ENCODE assay signal across 12 mouse cellular contexts in the genomic region with DNA sequence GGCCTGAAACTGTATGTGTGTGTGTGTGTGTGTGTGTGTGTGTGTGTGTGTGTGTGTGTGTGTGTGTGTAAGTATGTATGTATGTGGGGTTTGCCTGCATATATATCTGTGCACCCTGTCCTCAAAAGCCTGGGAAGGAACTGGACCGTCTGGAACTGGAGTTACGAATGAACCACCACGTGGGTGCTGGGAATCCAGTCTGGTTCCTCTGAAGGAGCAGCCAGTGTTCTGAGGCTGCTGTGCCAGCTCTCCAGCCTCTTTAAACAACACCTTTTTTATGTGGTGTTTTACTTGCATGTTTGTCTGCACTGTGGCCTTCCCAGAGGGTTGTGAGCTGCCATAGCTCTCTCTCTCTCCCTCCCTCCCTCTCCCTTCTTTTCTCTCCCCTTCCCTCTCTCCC. TPM values are rescaled to one million over a fixed set of nuclear protein-coding genes. Genes with fewer than 3 reads are reported as not detected.
A peak's percentile ranks its signal among the peaks of the same experiment; 100 is the strongest.
DNase-seq lines count a peak whose midpoint lies in the region; ATAC-seq and TF ChIP-seq lines count a peak whose summit lies in the region.
"Had no signal": no experiment of that assay in that cellular context is flagged by ENCODE, and none has a peak within 500 bp of the region (broad histone marks: within the 10 kb centered on the region; RNA-seq: fewer than 3 reads in every experiment).

No protein-coding gene starts in this region.

- peaks cover 3% of the 10 kb centered on the region; the same call in 1 of the 2 replicates for H3K36me3 ChIP-seq in forebrain, embryonic 10.5 days (replicated peaks)
- H3K36me3 ChIP-seq in forebrain, embryonic 16.5 days (ENCODE audit: control insufficient read depth, insufficient read depth), result peaks cover 7% of the 10 kb centered on the region; the same call in 1 of the 2 replicates
- no peaks in the 10 kb centered on the region for H3K36me3 ChIP-seq in liver, postnatal 0 days (replicated peaks; ENCODE audit: insufficient read depth, low read length)
- no peaks in the 10 kb centered on the region for H3K36me3 ChIP-seq in liver, embryonic 11.5 days (ENCODE audit: control insufficient read depth, insufficient read depth, low read length)
- peaks cover 2% of the 10 kb centered on the region for H3K36me3 ChIP-seq in limb, embryonic 12.5 days
- no peaks in the 10 kb centered on the region for H3K36me3 ChIP-seq in intestine, postnatal 0 days (ENCODE audit: control insufficient read depth, insufficient read depth)

- H3K27ac ChIP-seq in forebrain, embryonic 10.5 days, result peak overlapping the region; percentile 89
- no peak overlapping the region for H3K27ac ChIP-seq in forebrain, embryonic 16.5 days (ENCODE audit: low read length)
- 0 out of 2 replicates have a peak overlapping the region, but pooled peaks have one; percentile 44 for H3K27ac ChIP-seq in liver, postnatal 0 days (ENCODE audit: low read depth)
- no peak overlapping the region for H3K27ac ChIP-seq in liver, embryonic 11.5 days (ENCODE audit: low read depth, low read length)
- H3K27ac ChIP-seq in bone marrow, adult 2 months (ENCODE audit: control insufficient read depth, insufficient read depth, low read depth, low read length, poor library complexity), result peak overlapping the region; percentile 80
- H3K27ac ChIP-seq in limb, embryonic 12.5 days, result no peak overlapping the region
- H3K27ac ChIP-seq in intestine, postnatal 0 days (ENCODE audit: low read depth, low read length), result no peak overlapping the region
- H3K27ac ChIP-seq: embryonic facial prominence, embryonic 15.5 days; liver, embryonic 14.5 days had no signal

- H3K9me3 ChIP-seq in forebrain, embryonic 10.5 days, result no peaks in the 10 kb centered on the region
- H3K9me3 ChIP-seq in forebrain, embryonic 16.5 days (ENCODE audit: control insufficient read depth, low read length), result no peaks in the 10 kb centered on the region
- H3K9me3 ChIP-seq in liver, postnatal 0 days (ENCODE audit: low read length), result no peaks in the 10 kb centered on the region
- H3K9me3 ChIP-seq in liver, embryonic 11.5 days (ENCODE audit: control insufficient read depth, low read length), result no peaks in the 10 kb centered on the region
- H3K9me3 ChIP-seq in limb, embryonic 12.5 days, result no peaks in the 10 kb centered on the region
- no peaks in the 10 kb centered on the region for H3K9me3 ChIP-seq in intestine, postnatal 0 days (ENCODE audit: control insufficient read depth)
- H3K9me3 ChIP-seq: embryonic facial prominence, embryonic 15.5 days had no signal

- no peak for ATAC-seq in forebrain, embryonic 16.5 days
- ATAC-seq in liver, postnatal 0 days, result no peak
- no peak for ATAC-seq in liver, embryonic 11.5 days (replicated peaks; ENCODE audit: low FRiP score)
- ATAC-seq in limb, embryonic 12.5 days (ENCODE audit: insufficient number of reproducible peaks, insufficient read depth, low FRiP score, low TSS enrichment, low read depth), result no peak
- no peak for ATAC-seq in intestine, postnatal 0 days

- H3K9ac ChIP-seq in forebrain, embryonic 16.5 days (replicated peaks; ENCODE audit: low read depth, low read length), result no peak overlapping the region
- H3K9ac ChIP-seq in liver, postnatal 0 days (replicated peaks), result no peak overlapping the region
- H3K9ac ChIP-seq in liver, embryonic 11.5 days (ENCODE audit: low read depth, low read length), result no peak overlapping the region
- H3K9ac ChIP-seq in limb, embryonic 12.5 days (replicated peaks), result 0 out of 2 replicates have a peak overlapping the region, but pooled peaks have one; percentile 5
- H3K9ac ChIP-seq in intestine, postnatal 0 days (ENCODE audit: low read depth, low read length), result no peak overlapping the region
- H3K9ac ChIP-seq: embryonic facial prominence, embryonic 15.5 days; liver, embryonic 14.5 days had no signal

- peaks cover 14% of the 10 kb centered on the region for H3K27me3 ChIP-seq in forebrain, embryonic 10.5 days (ENCODE audit: poor library complexity, severe bottlenecking)
- no peaks in the 10 kb centered on the region for H3K27me3 ChIP-seq in forebrain, embryonic 16.5 days (replicated peaks; ENCODE audit: control insufficient read depth, insufficient read depth, low read length)
- peaks cover 4% of the 10 kb centered on the region; the same call in 1 of the 2 replicates for H3K27me3 ChIP-seq in liver, postnatal 0 days (ENCODE audit: insufficient read depth, low read length)
- no peaks in the 10 kb centered on the region; the same call in 1 of the 2 replicates for H3K27me3 ChIP-seq in liver, embryonic 11.5 days (replicated peaks; ENCODE audit: control insufficient read depth, insufficient read depth, low read length)
- peaks cover 5% of the 10 kb centered on the region for H3K27me3 ChIP-seq in limb, embryonic 12.5 days
- H3K27me3 ChIP-seq in intestine, postnatal 0 days (replicated peaks; ENCODE audit: control insufficient read depth, insufficient read depth, low read length), result no peaks in the 10 kb centered on the region
- H3K27me3 ChIP-seq: embryonic facial prominence, embryonic 15.5 days had no signal

- TF ChIP-seq EP300 in liver, postnatal 0 days (IDR thresholded peaks at IDR 0.05; ENCODE audit: low read depth), result no peak

- no peak for TF ChIP-seq POLR2A in bone marrow, adult 2 months (IDR thresholded peaks at IDR 0.05; ENCODE audit: borderline replicate concordance, control insufficient read depth, low read depth, low read length)

- TF ChIP-seq CTCF in liver, postnatal 0 days (IDR thresholded peaks at IDR 0.05; ENCODE audit: low read depth), result no peak
- no peak for TF ChIP-seq CTCF in bone marrow, adult 2 months (IDR thresholded peaks at IDR 0.05; ENCODE audit: control insufficient read depth, insufficient read depth, low read length)
- TF ChIP-seq CTCF in intestine, postnatal 0 days (IDR thresholded peaks at IDR 0.05; ENCODE audit: low read depth), result no peak

- WGBS in forebrain, embryonic 10.5 days, result 81% methylated on average over 3 of the region's 3 CpGs
- 66% methylated on average over 3 of the region's 3 CpGs for WGBS in forebrain, embryonic 16.5 days
- WGBS in liver, postnatal 0 days (ENCODE audit: insufficient replicate concordance), result 71% methylated on average over 3 of the region's 3 CpGs
- WGBS in liver, embryonic 11.5 days, result 68% methylated on average over 3 of the region's 3 CpGs
- WGBS in bone marrow, adult 2 months, result 66% methylated on average over 3 of the region's 3 CpGs
- WGBS in limb, embryonic 12.5 days, result 73% methylated on average over 3 of the region's 3 CpGs
- 89% methylated on average over 3 of the region's 3 CpGs for WGBS in intestine, postnatal 0 days

- H3K4me2 ChIP-seq in forebrain, embryonic 16.5 days (ENCODE audit: low read length), result no peak overlapping the region
- no peak overlapping the region for H3K4me2 ChIP-seq in liver, postnatal 0 days (ENCODE audit: low read depth, low read length)
- no peak overlapping the region for H3K4me2 ChIP-seq in liver, embryonic 11.5 days
- no peak overlapping the region for H3K4me2 ChIP-seq in limb, embryonic 12.5 days
- no peak overlapping the region for H3K4me2 ChIP-seq in intestine, postnatal 0 days (replicated peaks; ENCODE audit: low read depth)
- H3K4me2 ChIP-seq: embryonic facial prominence, embryonic 15.5 days had no signal

- no peak for DNase-seq in forebrain, embryonic 10.5 days (ENCODE audit: extremely low spot score, low spot score)
- no peak for DNase-seq in liver, postnatal 0 days
- DNase-seq in liver, embryonic 11.5 days (ENCODE audit: low spot score), result no peak
- no peak for DNase-seq in right cerebral cortex, postnatal 14 days
- DNase-seq: adrenal gland, postnatal 25 days; right cerebral cortex, postnatal 4 days had no signal

- no peak overlapping the region for H3K4me3 ChIP-seq in forebrain, embryonic 10.5 days
- no peak overlapping the region for H3K4me3 ChIP-seq in forebrain, embryonic 16.5 days (replicated peaks; ENCODE audit: low read length)
- H3K4me3 ChIP-seq in liver, postnatal 0 days (ENCODE audit: low read depth, low read length), result no peak overlapping the region
- no peak overlapping the region for H3K4me3 ChIP-seq in liver, embryonic 11.5 days (ENCODE audit: low read depth, low read length)
- no peak overlapping the region for H3K4me3 ChIP-seq in bone marrow, adult 2 months (replicated peaks; ENCODE audit: control insufficient read depth, low read depth, low read length)
- H3K4me3 ChIP-seq in limb, embryonic 12.5 days (replicated peaks), result no peak overlapping the region
- no peak overlapping the region for H3K4me3 ChIP-seq in intestine, postnatal 0 days (ENCODE audit: low read depth, low read length)
- H3K4me3 ChIP-seq: embryonic facial prominence, embryonic 15.5 days had no signal

- H3K4me1 ChIP-seq in forebrain, embryonic 10.5 days, result peaks cover 45% of the 10 kb centered on the region
- peaks cover 19% of the 10 kb centered on the region for H3K4me1 ChIP-seq in forebrain, embryonic 16.5 days (replicated peaks; ENCODE audit: control insufficient read depth, insufficient read depth, low read length)
- H3K4me1 ChIP-seq in liver, postnatal 0 days (ENCODE audit: insufficient read depth), result peaks cover 30% of the 10 kb centered on the region
- H3K4me1 ChIP-seq in liver, embryonic 11.5 days (replicated peaks; ENCODE audit: control insufficient read depth, insufficient read depth, low read length), result peaks cover 18% of the 10 kb centered on the region
- H3K4me1 ChIP-seq in bone marrow, adult 2 months (ENCODE audit: control insufficient read depth, insufficient read depth, low read length), result peaks cover 11% of the 10 kb centered on the region; the same call in 1 of the 2 replicates
- peaks cover 38% of the 10 kb centered on the region for H3K4me1 ChIP-seq in limb, embryonic 12.5 days (replicated peaks)
- H3K4me1 ChIP-seq in intestine, postnatal 0 days (replicated peaks; ENCODE audit: control insufficient read depth, insufficient read depth, low read length), result no peaks in the 10 kb centered on the region

RNA-seq across cellular contexts. Expression of a gene that starts 6.4 kb away (rescaled TPM):
- polyA plus RNA-seq in forebrain, embryonic 10.5 days (2016; fragmentation: Nextera tagmentation; extraction: Ambion mirVana), result 5.6 and 6.2 TPM in 2 replicates
- 36.1 and 41.8 TPM in 2 replicates for polyA plus RNA-seq in forebrain, embryonic 16.5 days (2015; fragmentation: Nextera tagmentation; extraction: Ambion mirVana)
- 2.4 and 2.5 TPM in 2 replicates for polyA plus RNA-seq in liver, postnatal 0 days (2015; fragmentation: Nextera tagmentation; extraction: Ambion mirVana)
- 3.5 and 3.8 TPM in 2 replicates for polyA plus RNA-seq in liver, embryonic 11.5 days (2014; fragmentation: Nextera tagmentation; extraction: Ambion mirVana)
- polyA plus RNA-seq in bone marrow, adult 2 months (2011; ENCODE audit: insufficient read depth, insufficient read length, low replicate concordance, missing spikeins), result 11.6 and 29.7 TPM in 2 replicates
- 15.1 and 18.8 TPM in 2 replicates for polyA plus RNA-seq in limb, embryonic 12.5 days (2016; fragmentation: Nextera tagmentation; extraction: Ambion mirVana)
- 6.5 and 6.8 TPM in 2 replicates for polyA plus RNA-seq in intestine, postnatal 0 days (2015; fragmentation: Nextera tagmentation; extraction: Ambion mirVana)

RNA-seq across cellular contexts. Expression of a gene that starts 47.9 kb away (rescaled TPM):
- polyA plus RNA-seq in forebrain, embryonic 10.5 days (2016; fragmentation: Nextera tagmentation; extraction: Ambion mirVana), result 96.7 and 111 TPM in 2 replicates
- 56.6 and 58.2 TPM in 2 replicates for polyA plus RNA-seq in forebrain, embryonic 16.5 days (2015; fragmentation: Nextera tagmentation; extraction: Ambion mirVana)
- polyA plus RNA-seq in liver, postnatal 0 days (2015; fragmentation: Nextera tagmentation; extraction: Ambion mirVana), result 8.6 and 8.8 TPM in 2 replicates
- 42.8 and 44.2 TPM in 2 replicates for polyA plus RNA-seq in liver, embryonic 11.5 days (2014; fragmentation: Nextera tagmentation; extraction: Ambion mirVana)
- polyA plus RNA-seq in bone marrow, adult 2 months (2011; ENCODE audit: insufficient read depth, insufficient read length, low replicate concordance, missing spikeins), result 33.6 and 53.9 TPM in 2 replicates
- polyA plus RNA-seq in limb, embryonic 12.5 days (2016; fragmentation: Nextera tagmentation; extraction: Ambion mirVana), result 72.2 and 75.0 TPM in 2 replicates
- polyA plus RNA-seq in intestine, postnatal 0 days (2015; fragmentation: Nextera tagmentation; extraction: Ambion mirVana), result 10.7 and 12.1 TPM in 2 replicates

Comparison
In these comparisons a context has a peak if more than half of its experiments do, and no peak if none do; other contexts are left out.
1. H3K27ac ChIP-seq: peak in forebrain, embryonic 10.5 days (single experiment), liver, postnatal 0 days (single experiment) and bone marrow, adult 2 months (single experiment); none in forebrain, embryonic 16.5 days (single experiment), liver, embryonic 11.5 days (single experiment), limb, embryonic 12.5 days (single experiment) and intestine, postnatal 0 days (single experiment).